Mouse (Mus musculus): ENCODE measurements at regions not wholly inside any gene's neighbourhood (a gene's known extent, or its start where the extent isn't known, plus 50 kb on each side); places are given as distances from the start of the nearest gene placed in this dataset.

DNA sequence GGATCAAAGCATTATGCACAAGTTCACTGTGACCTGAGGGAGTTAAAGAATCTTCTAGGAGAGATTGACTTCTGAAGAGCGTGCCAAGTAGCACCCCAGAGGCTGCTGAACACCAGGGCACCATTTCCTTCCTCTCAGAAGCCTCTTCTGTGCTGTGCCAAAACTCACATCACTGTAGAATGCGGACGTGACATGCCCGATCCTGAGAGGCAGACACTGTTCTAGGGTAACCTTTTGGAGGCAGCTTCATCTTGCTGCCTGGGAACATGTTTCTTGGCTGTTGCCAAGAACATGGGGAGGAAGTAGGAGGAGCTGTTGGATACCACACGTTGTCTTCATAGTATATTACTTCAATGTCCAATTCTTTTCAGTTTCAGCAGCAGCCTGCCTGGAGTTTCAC is 114.9 kb upstream of the Dpt start:
- TF ChIP-seq CTCF (IDR thresholded peaks at IDR 0.05; ENCODE audit: borderline replicate concordance, insufficient read depth, low read length), result no peak
- no peak for TF ChIP-seq POLR2A (IDR thresholded peaks at IDR 0.05; ENCODE audit: low read depth, low read length)
